Mouse (Mus musculus): ENCODE measurements around the gene Angptl2.

Gene Angptl2

GRCm38 (mm10) chr2:33184641-33185040 is 31.2 kb upstream of the Angptl2 start:
- TF ChIP-seq GATA4 (IDR thresholded peaks at IDR 0.05; ENCODE audit: insufficient replicate concordance, low read length): no peak

DNA sequence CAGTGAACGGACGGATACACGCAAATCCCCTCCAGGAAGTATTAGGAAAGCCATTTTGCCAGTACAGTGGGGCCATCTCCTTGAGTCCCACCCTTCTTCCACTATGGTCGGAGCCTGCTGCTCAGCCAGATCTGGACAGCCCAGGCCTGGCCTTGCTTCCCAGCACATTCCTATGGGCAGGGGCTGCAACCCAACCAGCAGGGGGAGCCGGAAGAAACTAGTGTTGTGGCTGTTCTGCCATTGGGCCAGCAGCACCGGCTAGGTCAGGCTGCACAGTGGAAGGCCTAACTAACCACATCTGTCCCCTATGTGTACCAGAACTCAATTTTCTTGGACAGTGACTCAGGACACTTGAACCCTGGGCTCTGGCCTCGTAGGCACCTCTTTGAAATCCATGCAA is 30.6 kb upstream of the Angptl2 start:
- no peak for TF ChIP-seq GATA4 (IDR thresholded peaks at IDR 0.05; ENCODE audit: insufficient replicate concordance, low read length)

GRCm38 (mm10) chr2:33186505-33186904 is 29.4 kb upstream of the Angptl2 start:
- no peak for TF ChIP-seq GATA4 (IDR thresholded peaks at IDR 0.05; ENCODE audit: insufficient replicate concordance, low read length)

DNA sequence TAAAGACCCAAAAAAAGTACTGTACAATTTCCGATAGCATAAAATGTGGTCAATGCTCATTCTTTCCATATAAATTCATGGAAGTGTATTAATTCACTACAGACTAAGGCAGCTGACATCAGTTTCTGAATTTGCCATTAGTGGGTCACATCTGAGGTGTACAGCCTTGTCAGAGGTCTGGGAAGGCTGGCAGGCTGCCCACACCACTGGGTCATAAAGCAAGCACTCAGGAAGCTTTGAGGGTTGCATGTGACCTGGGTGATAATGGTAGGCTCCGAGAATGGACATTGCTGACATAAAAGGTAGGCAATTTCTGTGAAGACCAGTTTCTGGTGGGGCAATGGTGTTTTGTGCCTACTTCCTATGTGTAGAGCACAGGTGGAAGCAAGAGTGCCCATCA is 28.0 kb upstream of the Angptl2 start:
- TF ChIP-seq GATA4 (IDR thresholded peaks at IDR 0.05; ENCODE audit: insufficient replicate concordance, low read length): no peak

- no peak for TF ChIP-seq GATA4 (IDR thresholded peaks at IDR 0.05; ENCODE audit: insufficient replicate concordance, low read length)
Observed at GRCm38 (mm10) chr2:33188925-33189670, 26.8 kb upstream of the Angptl2 start.

DNA sequence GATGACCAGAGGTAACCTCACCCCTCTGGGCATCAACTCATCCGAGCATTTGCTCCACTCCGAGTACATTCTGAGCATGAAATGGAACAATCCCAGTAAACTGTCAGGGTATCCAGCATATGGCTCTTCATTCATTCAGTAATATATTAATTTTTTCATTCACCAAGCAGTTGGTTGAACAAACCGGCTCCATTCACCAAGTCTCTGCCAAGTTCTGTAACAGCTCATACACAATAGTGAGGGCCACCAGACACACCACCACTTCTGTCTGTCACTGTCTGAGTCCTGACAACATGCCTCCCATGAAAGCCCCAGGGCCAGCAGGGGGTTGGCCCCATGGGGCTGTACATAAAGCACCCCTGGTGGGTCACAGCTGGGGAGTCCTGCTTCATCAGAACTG is 25.9 kb upstream of the Angptl2 start:
- TF ChIP-seq GATA4 (IDR thresholded peaks at IDR 0.05; ENCODE audit: insufficient replicate concordance, low read length): no peak

DNA sequence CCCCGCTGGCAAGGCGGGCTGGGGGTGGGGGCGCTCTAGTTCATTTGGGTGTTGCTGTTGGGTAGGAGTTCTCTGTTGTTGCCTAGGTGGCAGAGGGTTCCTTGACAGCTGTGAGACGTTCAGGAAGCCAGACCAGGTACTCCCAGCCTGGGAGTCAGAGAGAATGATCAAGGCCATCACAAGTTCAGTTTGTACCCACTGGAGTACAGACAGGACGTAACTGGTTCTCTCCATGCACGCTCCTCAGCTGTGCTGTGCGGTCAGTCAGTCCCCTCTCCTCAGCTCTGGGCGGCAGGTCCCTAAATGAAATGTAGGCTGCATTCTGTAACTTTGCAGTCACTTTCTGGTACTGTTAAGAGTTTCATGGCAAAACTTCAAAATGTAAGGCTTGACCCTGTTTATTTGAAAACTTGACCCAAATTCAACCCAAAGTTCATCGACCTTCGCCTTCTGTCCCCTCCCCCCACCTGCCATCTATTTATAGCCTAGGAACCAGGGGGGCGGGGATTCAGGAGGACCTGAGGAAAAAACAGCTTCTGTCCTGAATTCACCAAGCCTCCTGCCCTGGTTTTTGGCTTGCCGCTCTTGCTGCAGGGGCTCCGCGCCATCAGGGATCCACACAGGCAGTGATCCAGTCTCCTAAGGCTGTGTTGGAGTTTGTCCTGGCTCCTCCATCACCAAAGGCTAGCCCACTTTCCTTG is 15.4 kb upstream of the Angptl2 start:
- TF ChIP-seq GATA4 (IDR thresholded peaks at IDR 0.05; ENCODE audit: insufficient replicate concordance, low read length): no peak

DNA sequence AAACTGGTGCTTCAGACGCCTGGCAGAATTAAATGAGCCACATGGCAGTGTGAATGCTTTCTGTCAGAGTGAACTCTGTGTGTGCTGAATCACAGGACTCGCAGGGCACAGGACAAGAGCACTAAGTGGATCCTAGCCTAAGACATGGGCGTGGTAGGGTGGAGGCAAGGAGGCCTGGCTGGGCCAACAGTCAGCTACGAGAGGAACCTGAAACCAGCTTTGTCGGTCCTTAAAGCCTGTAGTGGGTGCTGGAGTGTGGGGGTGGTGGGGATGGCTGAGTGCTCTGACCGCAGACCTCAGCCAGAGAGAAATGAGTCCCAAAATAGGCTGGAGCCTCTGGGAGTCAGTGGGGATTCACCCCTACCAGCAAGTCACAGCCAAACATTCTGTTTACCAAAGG is 12.6 kb upstream of the Angptl2 start:
- TF ChIP-seq GATA4 (IDR thresholded peaks at IDR 0.05; ENCODE audit: insufficient replicate concordance, low read length): no peak

GRCm38 (mm10) chr2:33204980-33205379 is 10.9 kb upstream of the Angptl2 start:
- TF ChIP-seq GATA4 (IDR thresholded peaks at IDR 0.05; ENCODE audit: insufficient replicate concordance, low read length): no peak

GRCm38 (mm10) chr2:33205939-33206525 is 9.8 kb upstream of the Angptl2 start:
- no peak for TF ChIP-seq GATA4 (IDR thresholded peaks at IDR 0.05; ENCODE audit: insufficient replicate concordance, low read length)

DNA sequence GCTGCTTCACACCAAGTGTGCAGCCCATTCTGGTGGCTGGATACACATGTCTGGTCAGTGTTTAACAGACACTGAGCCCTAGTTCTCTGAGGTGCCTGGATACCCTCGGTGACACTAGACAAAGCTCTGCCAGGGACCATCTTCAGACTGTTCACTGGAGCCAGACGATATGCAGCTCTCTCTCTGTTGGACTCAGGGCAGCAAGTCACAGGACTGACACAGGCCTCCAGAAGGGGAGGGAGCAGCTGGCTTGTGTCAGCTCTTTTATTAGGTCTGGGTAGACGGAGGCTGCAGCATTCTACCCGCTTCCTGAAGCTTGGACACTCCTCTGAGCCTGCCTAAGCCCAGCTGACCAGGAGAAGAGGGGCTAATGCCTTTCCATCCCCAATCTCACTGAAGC is 8.8 kb upstream of the Angptl2 start:
- TF ChIP-seq GATA4 (IDR thresholded peaks at IDR 0.05; ENCODE audit: insufficient replicate concordance, low read length): no peak

DNA sequence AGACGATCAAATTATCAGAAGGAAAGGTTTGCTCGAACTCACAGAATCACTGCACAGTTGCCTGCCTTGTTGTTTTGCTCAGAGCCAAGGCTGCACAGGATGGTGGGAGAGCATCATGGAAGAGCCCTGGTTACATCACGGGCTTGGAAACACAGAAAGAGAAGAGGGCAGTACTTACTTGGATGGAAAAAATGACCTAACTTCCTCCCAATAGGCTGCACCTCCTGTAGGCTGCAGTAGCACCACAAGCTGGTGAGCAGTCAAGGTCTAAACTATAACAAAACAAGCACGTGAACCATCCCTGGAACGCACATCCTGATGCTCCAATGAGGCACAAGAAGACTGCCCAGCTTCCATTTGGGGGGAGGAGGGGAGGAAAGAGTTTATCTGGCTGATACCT is 7.7 kb upstream of the Angptl2 start:
- TF ChIP-seq GATA4 (IDR thresholded peaks at IDR 0.05; ENCODE audit: insufficient replicate concordance, low read length): no peak

- no peak for TF ChIP-seq GATA4 (IDR thresholded peaks at IDR 0.05; ENCODE audit: insufficient replicate concordance, low read length)
Observed at GRCm38 (mm10) chr2:33210841-33211240, 5.0 kb upstream of the Angptl2 start.

DNA sequence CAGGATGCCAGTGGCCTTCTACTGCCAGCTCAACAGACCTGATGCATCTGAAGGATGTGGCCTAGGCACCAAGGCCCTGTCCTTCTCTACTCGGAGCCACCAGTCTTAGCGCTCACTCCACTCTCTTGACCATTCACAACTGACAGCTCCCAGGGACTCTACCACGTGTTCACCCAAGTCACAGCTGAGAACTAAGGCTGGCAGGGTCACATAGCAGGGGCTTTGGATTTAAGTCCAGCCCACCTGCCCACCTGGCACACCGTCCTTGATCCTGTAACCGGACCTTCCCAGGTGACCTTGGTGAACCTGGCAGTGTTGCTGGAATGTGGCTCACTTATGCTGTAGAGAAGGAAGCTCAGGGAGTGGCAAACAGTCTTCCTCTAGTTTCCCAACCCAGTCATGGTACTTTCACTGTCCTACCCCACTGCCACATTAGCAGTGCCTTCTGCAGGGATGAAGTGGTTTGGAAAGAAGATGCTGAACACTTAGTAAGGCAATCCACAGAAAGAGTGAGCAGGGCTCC is 631 bp upstream of the Angptl2 start:
- TF ChIP-seq GATA4 (IDR thresholded peaks at IDR 0.05; ENCODE audit: insufficient replicate concordance, low read length): no peak

GRCm38 (mm10) chr2:33216645-33217424 is 966 bp downstream of the Angptl2 start:
- TF ChIP-seq GATA4 (IDR thresholded peaks at IDR 0.05; ENCODE audit: insufficient replicate concordance, low read length): no peak

Data from liver, adult (tissue).